Mouse (Mus musculus): ENCODE data around the gene Taf1a.

- no peak for TF ChIP-seq CTCF (IDR thresholded peaks at IDR 0.05; ENCODE audit: low read depth)
- TF ChIP-seq EP300 (IDR thresholded peaks at IDR 0.05; ENCODE audit: low read depth) = no peak
These were observed 43.6 kb upstream of the Taf1a start for GRCm38 (mm10) chr1:183344886-183345816.
